In genomic region chr1:130819737-130820136, GRCm38 (mm10) we compare ENCODE assay signal across 32 mouse cellular contexts. TPM values are rescaled to one million over a fixed set of nuclear protein-coding genes. Genes with fewer than 3 reads are reported as not detected.
DNase-seq lines count a peak whose midpoint lies in the region; ATAC-seq lines count a peak whose summit lies in the region.
"Had no signal": no experiment of that assay in that cellular context is flagged by ENCODE, and none has a peak within 500 bp of the region (broad histone marks: within the 10 kb centered on the region; RNA-seq: fewer than 3 reads in every experiment).

No protein-coding gene starts in this region.

- no peaks in the 10 kb centered on the region for H3K36me3 ChIP-seq in forebrain, embryonic 11.5 days (ENCODE audit: control insufficient read depth, insufficient read depth, low read length)
- no peaks in the 10 kb centered on the region for H3K36me3 ChIP-seq in forebrain, embryonic 10.5 days (replicated peaks)
- H3K36me3 ChIP-seq in splenic B cell, adult 2 months (ENCODE audit: control insufficient read depth, insufficient read depth, low read length, poor library complexity, severe bottlenecking), result no peaks in the 10 kb centered on the region; the same call in 1 of the 2 replicates
- no peaks in the 10 kb centered on the region for H3K36me3 ChIP-seq in midbrain, embryonic 13.5 days
- H3K36me3 ChIP-seq: heart, embryonic 10.5 days; heart, embryonic 15.5 days; hindbrain, embryonic 12.5 days; limb, embryonic 12.5 days; liver, embryonic 15.5 days; midbrain, embryonic 12.5 days; neural tube, embryonic 13.5 days had no signal

- H3K4me1 ChIP-seq in forebrain, embryonic 11.5 days (replicated peaks; ENCODE audit: control insufficient read depth, insufficient read depth, low read length), result no peaks in the 10 kb centered on the region
- no peaks in the 10 kb centered on the region for H3K4me1 ChIP-seq in forebrain, embryonic 10.5 days
- no peaks in the 10 kb centered on the region for H3K4me1 ChIP-seq in midbrain, embryonic 13.5 days (replicated peaks)
- H3K4me1 ChIP-seq: forebrain, embryonic 13.5 days; heart, embryonic 10.5 days; heart, embryonic 15.5 days; hindbrain, embryonic 12.5 days; limb, embryonic 12.5 days; megakaryocyte, embryonic 14.5 days; midbrain, embryonic 12.5 days; neural tube, embryonic 13.5 days had no signal

- no peaks in the 10 kb centered on the region for H3K9me3 ChIP-seq in forebrain, embryonic 11.5 days (ENCODE audit: control insufficient read depth, low read length)
- H3K9me3 ChIP-seq in forebrain, embryonic 10.5 days, result no peaks in the 10 kb centered on the region
- H3K9me3 ChIP-seq in midbrain, embryonic 13.5 days, result no peaks in the 10 kb centered on the region
- H3K9me3 ChIP-seq: forebrain, embryonic 13.5 days; heart, embryonic 10.5 days; heart, embryonic 15.5 days; hindbrain, embryonic 12.5 days; limb, embryonic 12.5 days; liver, embryonic 15.5 days; megakaryocyte, embryonic 14.5 days; midbrain, embryonic 12.5 days; neural tube, embryonic 13.5 days had no signal

- no peak overlapping the region for H3K27ac ChIP-seq in forebrain, embryonic 11.5 days (ENCODE audit: low read depth, low read length)
- H3K27ac ChIP-seq in forebrain, embryonic 10.5 days, result no peak overlapping the region
- H3K27ac ChIP-seq in midbrain, embryonic 13.5 days, result no peak overlapping the region
- H3K27ac ChIP-seq: forebrain, embryonic 13.5 days; heart, embryonic 10.5 days; heart, embryonic 15.5 days; hindbrain, embryonic 12.5 days; hindbrain, postnatal 0 days; layer of hippocampus, adult 2 months; left cerebral cortex, adult 2 months; limb, embryonic 12.5 days; liver, embryonic 15.5 days; midbrain, embryonic 12.5 days; neural tube, embryonic 13.5 days had no signal

- no peaks in the 10 kb centered on the region for H3K27me3 ChIP-seq in forebrain, embryonic 11.5 days (ENCODE audit: control insufficient read depth, insufficient read depth, low read length)
- no peaks in the 10 kb centered on the region for H3K27me3 ChIP-seq in forebrain, embryonic 10.5 days (ENCODE audit: poor library complexity, severe bottlenecking)
- no peaks in the 10 kb centered on the region for H3K27me3 ChIP-seq in splenic B cell, adult 2 months (ENCODE audit: control insufficient read depth, insufficient read depth, low read length, poor library complexity, severe bottlenecking)
- H3K27me3 ChIP-seq in midbrain, embryonic 13.5 days, result no peaks in the 10 kb centered on the region
- H3K27me3 ChIP-seq: forebrain, embryonic 13.5 days; heart, embryonic 15.5 days; hindbrain, embryonic 12.5 days; limb, embryonic 12.5 days; liver, embryonic 15.5 days; midbrain, embryonic 12.5 days; neural tube, embryonic 13.5 days had no signal

- no peak overlapping the region for H3K4me2 ChIP-seq in forebrain, embryonic 11.5 days (ENCODE audit: low read depth, low read length, severe bottlenecking)
- no peak overlapping the region for H3K4me2 ChIP-seq in midbrain, embryonic 13.5 days (replicated peaks)
- H3K4me2 ChIP-seq: forebrain, embryonic 13.5 days; heart, embryonic 15.5 days; hindbrain, embryonic 12.5 days; limb, embryonic 12.5 days; liver, embryonic 15.5 days; midbrain, embryonic 12.5 days; neural tube, embryonic 13.5 days had no signal

- H3K4me3 ChIP-seq in forebrain, embryonic 11.5 days (ENCODE audit: low read depth, low read length), result no peak overlapping the region
- H3K4me3 ChIP-seq in forebrain, embryonic 10.5 days, result no peak overlapping the region
- no peak overlapping the region for H3K4me3 ChIP-seq in midbrain, embryonic 13.5 days (replicated peaks)
- H3K4me3 ChIP-seq: erythroblast, embryonic 14.5 days; forebrain, embryonic 13.5 days; heart, embryonic 10.5 days; heart, embryonic 15.5 days; hindbrain, embryonic 12.5 days; layer of hippocampus, adult 2 months; left cerebral cortex, adult 2 months; limb, embryonic 12.5 days; liver, embryonic 15.5 days; megakaryocyte, embryonic 14.5 days; midbrain, embryonic 12.5 days; neural tube, embryonic 13.5 days had no signal

- ATAC-seq in forebrain, embryonic 11.5 days (replicated peaks; ENCODE audit: low FRiP score), result no peak
- no peak for ATAC-seq in midbrain, embryonic 13.5 days
- ATAC-seq: forebrain, embryonic 13.5 days; hindbrain, postnatal 0 days had no signal

- H3K9ac ChIP-seq in forebrain, embryonic 11.5 days (ENCODE audit: low read length), result no peak overlapping the region
- H3K9ac ChIP-seq in midbrain, embryonic 13.5 days (replicated peaks), result no peak overlapping the region
- H3K9ac ChIP-seq: forebrain, embryonic 13.5 days; heart, embryonic 15.5 days; hindbrain, embryonic 12.5 days; limb, embryonic 12.5 days; liver, embryonic 15.5 days; midbrain, embryonic 12.5 days; neural tube, embryonic 13.5 days had no signal

- 72% methylated on average over 1 of the region's 1 CpGs for WGBS in forebrain, embryonic 11.5 days
- 77% methylated on average over 1 of the region's 1 CpGs for WGBS in forebrain, embryonic 10.5 days
- 71% methylated on average over 1 of the region's 1 CpGs for WGBS in midbrain, embryonic 13.5 days

- peak; percentile 0 for DNase-seq in forebrain, embryonic 11.5 days (ENCODE audit: low spot score)
- no peak for DNase-seq in forebrain, embryonic 10.5 days (ENCODE audit: extremely low spot score, low spot score)
- peak; percentile 74 for DNase-seq in kidney, adult 9 months
- no peak for DNase-seq in kidney, postnatal 4 days
- DNase-seq in spleen, adult 18-20 months, result peak; percentile 19 to 29
- no peak for DNase-seq in spleen, adult 12 weeks (ENCODE audit: low spot score)
- DNase-seq in splenic B cell, adult 2 months (ENCODE audit: low read depth, low spot score), result peak; percentile 48
- DNase-seq: adrenal gland, postnatal 14 days; cerebellum, adult 2 months; cerebellum, postnatal 14 days; gastrocnemius, postnatal 10 days; heart, postnatal 36 days; right cerebral cortex, postnatal 4 days; thymus, postnatal 14 days had no signal

RNA-seq across cellular contexts. Expression of gene Pigr, which starts 6.7 kb away (rescaled TPM):
- not detected in 2 replicates for polyA plus RNA-seq in forebrain, embryonic 11.5 days (2014; fragmentation: Nextera tagmentation; extraction: Ambion mirVana)
- polyA plus RNA-seq in forebrain, embryonic 10.5 days (2016; fragmentation: Nextera tagmentation; extraction: Ambion mirVana), result not detected in 2 replicates
- not detected in 2 replicates for polyA plus RNA-seq in midbrain, embryonic 13.5 days (2015; fragmentation: Nextera tagmentation; extraction: Ambion mirVana)
- polyA plus RNA-seq: cortical plate, adult 2 months; embryonic facial prominence, embryonic 14.5 days; forebrain, embryonic 13.5 days; heart, embryonic 10.5 days; heart, embryonic 15.5 days; hindbrain, embryonic 12.5 days; hindbrain, postnatal 0 days; limb, embryonic 12.5 days; midbrain, embryonic 12.5 days; neural tube, embryonic 13.5 days; stomach, embryonic 14.5 days had no signal

RNA-seq across cellular contexts. Expression of gene Fcamr, which starts 19.0 kb away (rescaled TPM):
- polyA plus RNA-seq in forebrain, embryonic 11.5 days (2014; fragmentation: Nextera tagmentation; extraction: Ambion mirVana), result not detected in 2 replicates
- polyA plus RNA-seq in forebrain, embryonic 10.5 days (2016; fragmentation: Nextera tagmentation; extraction: Ambion mirVana), result not detected in 2 replicates
- not detected in 2 replicates for polyA plus RNA-seq in midbrain, embryonic 13.5 days (2015; fragmentation: Nextera tagmentation; extraction: Ambion mirVana)
- polyA plus RNA-seq: cortical plate, adult 2 months; erythroblast, embryonic 14.5 days; forebrain, embryonic 13.5 days; heart, embryonic 10.5 days; hindbrain, embryonic 12.5 days; hindbrain, postnatal 0 days; limb, embryonic 12.5 days; liver, embryonic 15.5 days; lung, embryonic 16.5 days; midbrain, embryonic 12.5 days; neural tube, embryonic 13.5 days had no signal

RNA-seq across cellular contexts. Expression of gene Fcmr, which starts 45.7 kb away (rescaled TPM):
- not detected in 2 replicates for polyA plus RNA-seq in forebrain, embryonic 11.5 days (2014; fragmentation: Nextera tagmentation; extraction: Ambion mirVana)
- not detected in 2 replicates for polyA plus RNA-seq in forebrain, embryonic 10.5 days (2016; fragmentation: Nextera tagmentation; extraction: Ambion mirVana)
- polyA plus RNA-seq in midbrain, embryonic 13.5 days (2015; fragmentation: Nextera tagmentation; extraction: Ambion mirVana), result not detected in 2 replicates
- polyA plus RNA-seq: embryonic facial prominence, embryonic 14.5 days; erythroblast, embryonic 14.5 days; forebrain, embryonic 13.5 days; hindbrain, embryonic 12.5 days; limb, embryonic 12.5 days; liver, embryonic 15.5 days; neural tube, embryonic 13.5 days; stomach, embryonic 14.5 days had no signal

Comparison
In these comparisons a context has a peak if more than half of its experiments do, and no peak if none do; other contexts are left out.
1. DNase-seq: peak in forebrain, embryonic 11.5 days (single experiment), kidney, adult 9 months (single experiment), spleen, adult 18-20 months (2 of 2) and splenic B cell, adult 2 months (single experiment); none in forebrain, embryonic 10.5 days (single experiment), kidney, postnatal 4 days (0 of 2) and spleen, adult 12 weeks (single experiment).